Mouse (Mus musculus): ENCODE data around the gene Nr2c2ap. TPM values are rescaled to one million over a fixed set of nuclear protein-coding genes. Genes with fewer than 3 reads are reported as not detected.

Gene Nr2c2ap
- total RNA-seq, 4 experiments from 2014 or later, result 23.8 to 29.4 (median 26.5) TPM

DNA sequence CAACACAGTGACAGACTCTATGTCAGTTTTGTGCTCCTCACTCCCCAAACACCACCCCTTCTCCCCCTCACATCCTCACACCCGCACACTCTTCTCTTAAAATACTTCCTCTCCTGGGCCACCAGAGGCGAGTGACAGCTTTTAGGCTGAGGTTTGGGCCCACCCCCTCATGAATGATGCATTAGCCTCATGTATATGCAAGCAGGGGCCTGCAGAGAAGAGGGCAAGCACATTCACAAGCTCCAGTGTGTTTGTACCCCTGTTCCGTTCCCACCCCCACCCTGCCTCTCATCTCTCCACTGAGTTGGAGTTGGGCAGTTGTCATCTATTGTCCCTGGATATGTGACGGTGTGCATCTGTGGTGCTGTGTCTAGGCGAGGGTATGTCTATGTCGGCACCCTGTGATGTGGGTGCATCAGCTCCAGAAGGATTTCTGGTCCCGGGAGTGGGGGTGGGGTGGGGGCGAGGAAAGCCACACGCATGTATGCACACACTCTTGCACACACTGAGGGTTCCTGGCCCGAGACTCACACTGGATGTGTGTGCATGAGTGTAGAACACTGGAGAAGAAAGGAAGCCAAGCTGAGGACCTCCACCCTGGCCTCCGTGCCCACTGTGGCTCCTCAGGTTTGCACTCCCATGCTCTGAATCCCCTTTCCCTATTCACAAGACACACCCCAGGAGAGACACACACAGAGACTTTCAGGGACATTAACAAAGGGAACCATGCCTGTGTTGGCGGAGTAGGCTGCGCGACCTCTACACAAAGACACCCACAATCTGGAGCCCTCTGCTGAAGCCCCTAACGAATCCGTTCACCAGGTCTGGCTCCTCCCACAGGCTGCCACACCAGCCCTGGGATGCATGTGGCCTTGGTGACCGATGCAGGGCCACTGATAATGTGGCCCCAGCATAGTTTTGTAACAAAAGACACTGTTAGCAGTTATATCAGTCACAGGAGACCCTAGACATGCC lies 12.1 kb upstream of the Nr2c2ap start:
- peak in 1 of 2 experiments; percentile 85 for DNase-seq (ENCODE audit: low spot score in 2 of 2)

DNA sequence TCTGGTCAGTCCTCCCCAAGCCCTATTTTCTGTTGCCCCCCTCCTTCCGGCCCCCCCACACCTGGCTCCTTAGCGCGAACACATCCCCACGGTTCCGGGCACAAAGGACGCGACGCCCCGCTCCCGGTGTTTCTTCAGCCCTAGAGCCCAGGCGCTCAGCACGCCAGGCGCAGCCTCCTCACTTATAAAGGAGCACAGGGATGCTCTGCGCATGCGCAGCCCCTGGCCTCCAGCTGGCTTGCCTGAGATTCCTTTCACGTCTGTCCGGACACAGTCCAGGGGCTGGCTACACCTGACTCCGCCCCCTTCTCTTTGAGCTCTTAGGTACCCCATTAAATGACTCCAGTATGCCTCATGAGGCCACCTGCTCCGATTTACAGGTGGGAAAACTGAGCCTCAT lies 10.5 kb upstream of the Nr2c2ap start, which contains the start of gene Ncan:
Ncan (minus strand) TSS at position 207 of the 400 bp plus-strand sequence.
- DNase-seq (ENCODE audit: low spot score in 2 of 2), result peak; percentile 89 to 91

- no peak for DNase-seq (ENCODE audit: low spot score in 2 of 2)
Observed at GRCm38 (mm10) chr8:70122863-70123262, 8.3 kb upstream of the Nr2c2ap start.

DNA sequence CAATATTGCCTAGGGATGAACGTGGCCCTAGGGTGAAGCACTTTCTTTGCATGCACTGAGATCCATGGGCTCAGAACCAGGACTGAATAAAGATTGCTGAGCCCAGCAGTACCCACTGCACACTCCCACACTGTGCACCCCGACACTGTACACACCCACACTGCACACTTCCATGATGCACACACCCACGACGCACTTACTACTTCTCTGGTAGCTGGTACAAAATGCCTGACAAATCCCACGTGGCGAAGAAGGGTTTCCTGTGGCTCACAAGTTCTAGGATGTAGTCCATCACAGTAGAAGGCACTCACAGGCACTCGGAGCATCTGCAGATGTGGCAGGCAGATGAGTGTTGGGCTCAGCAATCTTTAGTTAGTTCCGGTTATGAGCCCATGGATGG lies 6.1 kb upstream of the Nr2c2ap start:
- DNase-seq (ENCODE audit: low spot score in 2 of 2), result peak in 1 of 2 experiments; percentile 56

DNA sequence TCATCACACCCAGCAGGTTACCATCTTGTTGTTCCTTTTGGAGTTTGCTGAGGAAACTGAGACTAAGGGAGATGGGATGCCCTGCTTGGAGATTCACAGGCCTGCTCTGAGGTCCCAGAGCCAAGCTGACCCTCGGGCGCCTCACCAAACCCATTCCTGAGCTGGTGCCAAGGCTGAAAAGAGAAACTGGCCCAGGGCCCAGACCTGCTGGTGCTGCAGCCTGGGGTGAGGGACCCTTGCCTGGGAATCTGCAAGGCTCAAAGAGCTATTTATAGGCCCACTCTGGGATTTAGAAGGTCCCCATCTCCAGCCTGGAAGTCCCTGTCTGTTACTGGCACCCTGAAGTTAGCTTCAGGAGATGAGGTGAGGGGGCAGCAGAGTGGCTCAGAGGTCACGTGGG lies 2.7 kb upstream of the Nr2c2ap start:
- DNase-seq (ENCODE audit: low spot score in 2 of 2), result no peak

DNA sequence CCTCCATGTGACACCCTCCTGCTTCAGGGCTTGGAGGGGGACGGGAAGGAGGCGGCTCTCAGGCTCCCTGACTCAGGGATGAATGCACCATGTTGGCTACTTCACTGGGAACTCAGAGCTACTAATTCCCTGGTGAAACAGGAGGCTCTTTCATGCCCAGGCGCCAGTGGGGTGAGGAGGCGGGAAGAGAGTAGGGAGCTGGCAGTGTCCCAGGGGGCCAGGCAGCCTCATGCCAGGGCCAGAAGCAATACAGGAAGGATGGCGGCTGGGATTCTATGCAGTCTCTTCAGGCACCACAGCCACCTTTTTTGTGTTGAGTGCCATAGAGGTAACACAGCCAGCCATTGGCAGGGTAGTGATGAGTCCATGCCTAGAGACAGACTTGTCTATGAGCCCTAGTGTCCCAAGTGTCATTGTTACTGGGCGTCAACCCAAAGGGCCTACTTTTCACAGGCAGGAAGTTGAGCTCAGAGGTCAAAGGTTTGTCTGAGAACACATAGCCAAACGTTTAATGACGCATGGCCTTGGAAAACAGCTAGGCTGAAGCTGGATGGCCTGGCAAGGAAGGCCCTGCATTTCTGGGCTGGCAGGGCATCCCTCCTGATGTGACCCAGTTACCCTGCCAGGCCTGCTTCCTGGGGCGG lies 1.7 kb upstream of the Nr2c2ap start:
- DNase-seq (ENCODE audit: low spot score in 2 of 2), result peak in 1 of 2 experiments; percentile 87

GRCm38 (mm10) chr8:70130066-70130465 lies 1.1 kb upstream of the Nr2c2ap start:
- DNase-seq (ENCODE audit: low spot score in 2 of 2), result no peak

DNA sequence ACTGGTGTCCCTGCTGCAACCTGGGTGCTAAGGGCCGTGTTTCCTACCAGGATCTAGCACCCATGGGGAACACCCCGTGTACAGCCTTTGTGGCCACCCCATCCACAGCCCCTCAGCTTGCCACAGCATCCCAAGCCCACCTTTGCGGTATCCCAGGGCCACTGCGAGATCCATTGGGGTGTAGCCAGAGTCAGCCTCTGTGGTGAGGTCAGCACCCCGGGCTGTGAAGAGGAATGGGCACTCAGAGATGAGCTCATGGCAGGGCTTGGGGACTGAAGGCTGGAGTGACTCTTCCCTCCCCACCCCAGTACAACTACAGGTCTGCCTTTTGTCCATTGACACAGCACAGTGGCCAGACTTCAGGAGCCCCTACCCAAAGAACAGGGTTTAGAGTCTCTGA lies 3.0 kb downstream of the Nr2c2ap start:
- no peak for DNase-seq (ENCODE audit: low spot score in 2 of 2)

DNA sequence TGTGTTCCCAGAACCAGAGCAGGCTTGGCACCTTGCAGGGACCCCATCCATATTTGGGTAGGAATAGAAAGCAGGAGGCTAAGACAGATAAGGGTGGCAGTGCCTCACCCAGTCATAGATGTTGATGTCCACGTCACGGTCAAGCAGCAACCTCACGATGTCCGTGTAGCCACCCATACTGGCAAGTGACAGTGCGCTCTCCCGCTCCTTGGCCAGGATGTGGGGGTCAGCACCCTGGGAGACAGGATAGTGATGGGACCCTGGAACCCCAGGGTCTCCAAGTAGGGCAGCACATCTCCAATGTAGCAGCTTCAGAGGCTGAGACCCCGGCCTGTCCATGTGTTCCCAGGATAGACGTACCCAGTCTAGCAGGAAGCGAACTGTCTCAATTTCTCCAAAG lies 3.8 kb downstream of the Nr2c2ap start:
- no peak for DNase-seq (ENCODE audit: low spot score in 2 of 2)

DNA sequence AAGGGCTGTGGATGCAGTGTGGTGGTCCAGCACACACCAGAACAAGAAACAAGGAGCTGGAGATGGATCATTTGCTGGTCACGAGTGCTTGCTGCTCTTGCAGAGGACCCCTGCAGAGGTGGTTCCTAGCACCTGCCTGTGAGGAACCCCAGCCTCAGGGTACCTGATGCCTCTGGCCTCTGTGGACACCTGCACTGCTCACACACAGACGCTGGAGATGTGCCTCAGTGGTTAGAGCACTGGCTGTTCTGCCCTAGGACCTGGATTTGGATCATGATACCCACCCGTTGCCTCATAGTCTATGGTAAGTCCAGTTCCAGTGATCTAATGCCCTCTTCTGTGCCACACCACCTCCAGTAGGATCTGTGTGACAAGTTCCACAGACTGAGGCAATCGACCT lies 5.5 kb downstream of the Nr2c2ap start:
- DNase-seq (ENCODE audit: low spot score in 2 of 2), result no peak

DNA sequence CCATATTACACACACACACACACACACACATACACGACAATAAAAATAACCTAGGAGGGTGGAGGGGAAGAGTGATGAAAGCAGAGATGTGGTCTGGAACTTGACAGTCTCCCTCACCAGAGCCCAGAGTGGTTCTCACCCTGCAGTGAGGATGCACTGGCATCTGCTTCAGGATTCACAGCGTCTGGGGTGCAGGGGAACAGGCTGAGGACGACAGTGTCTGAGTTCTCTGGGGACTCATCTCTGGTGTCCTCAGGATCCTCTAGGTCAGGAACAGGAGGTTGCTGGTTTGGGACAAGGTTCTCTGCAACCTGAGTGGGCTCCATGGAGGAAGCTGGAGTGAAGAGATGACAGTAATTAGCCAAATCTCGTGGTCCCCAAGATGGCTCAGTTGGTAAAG lies 6.8 kb downstream of the Nr2c2ap start:
- DNase-seq (ENCODE audit: low spot score in 2 of 2), result no peak

GRCm38 (mm10) chr8:70139026-70139857 lies 8.1 kb downstream of the Nr2c2ap start, which contains the start of the genes Rfxank, Borcs8 and Mef2b:
Gene Rfxank (minus strand): TSS chr8:70139154.
Gene Borcs8 (plus strand): TSS chr8:70139499.
Gene Mef2b (plus strand): TSS chr8:70139711.
- peak; percentile 89 to 99 for DNase-seq (ENCODE audit: low spot score in 2 of 2)

DNA sequence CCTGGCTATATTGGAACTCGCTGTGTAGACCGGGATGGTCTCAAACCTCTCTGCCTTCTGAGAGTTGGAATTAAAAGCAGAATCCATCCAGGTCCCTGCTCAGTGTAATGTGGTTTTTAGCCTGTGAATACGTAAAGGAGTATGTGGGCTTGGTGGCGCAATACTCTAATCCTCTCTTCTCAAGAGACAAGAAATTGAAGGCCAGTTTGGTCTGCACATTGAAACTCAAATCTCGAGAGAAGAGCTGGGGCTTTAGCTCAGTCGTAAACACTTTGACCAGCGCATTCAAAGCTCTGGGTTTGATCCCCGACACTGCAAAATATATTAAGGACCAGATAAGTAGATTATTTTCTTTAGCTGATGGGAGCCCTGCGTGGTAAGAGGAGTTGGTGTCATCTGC lies 8.8 kb downstream of the Nr2c2ap start:
- no peak for DNase-seq (ENCODE audit: low spot score in 2 of 2)

GRCm38 (mm10) chr8:70147678-70148607 lies 16.8 kb downstream of the Nr2c2ap start:
- DNase-seq (ENCODE audit: low spot score in 2 of 2), result no peak

- DNase-seq (ENCODE audit: low spot score in 2 of 2), result no peak
Observed at GRCm38 (mm10) chr8:70150158-70150557, 19.0 kb downstream of the Nr2c2ap start.

- no peak for DNase-seq (ENCODE audit: low spot score in 2 of 2)
Observed at GRCm38 (mm10) chr8:70152537-70153257, 21.6 kb downstream of the Nr2c2ap start.

GRCm38 (mm10) chr8:70157240-70157800 lies 26.2 kb downstream of the Nr2c2ap start:
- no peak for DNase-seq (ENCODE audit: low spot score in 2 of 2)

DNA sequence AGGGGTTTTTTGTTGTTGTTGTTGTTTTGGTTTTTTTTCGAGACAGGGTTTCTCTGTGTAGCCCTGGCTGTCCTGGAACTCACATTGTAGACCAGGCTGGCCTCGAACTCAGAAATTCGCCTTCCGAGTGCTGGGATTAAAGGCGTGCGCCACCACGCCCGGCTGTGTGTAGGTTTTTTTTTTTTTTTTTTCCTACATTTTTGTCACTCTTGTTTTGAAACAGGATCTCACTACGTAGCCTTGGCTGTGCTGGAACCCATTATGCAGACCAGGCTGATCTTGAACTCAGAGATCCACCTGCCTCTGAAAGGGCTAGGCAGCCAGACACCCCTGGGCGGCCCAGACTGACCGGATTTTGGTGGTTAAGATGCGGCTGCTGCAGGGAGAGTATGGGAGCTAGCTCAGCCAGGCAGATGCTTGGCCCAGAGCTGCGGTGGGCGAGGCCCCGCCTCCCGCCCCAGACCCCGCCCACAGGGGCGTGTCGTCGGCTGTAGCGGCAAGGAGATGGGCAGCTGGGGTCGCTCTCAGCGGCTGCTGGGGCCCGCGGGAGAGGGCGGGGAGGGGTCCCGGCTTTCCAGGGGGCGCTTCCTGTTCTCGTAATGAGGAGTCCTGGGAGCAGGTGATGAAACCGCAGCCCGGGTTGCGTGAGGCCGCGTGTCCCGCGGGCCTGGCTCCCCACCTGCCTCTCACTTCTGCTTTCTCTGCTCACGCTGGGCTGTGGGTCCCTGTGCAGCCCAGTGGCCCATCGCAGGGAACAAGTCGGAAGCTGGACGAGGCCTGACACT lies 27.1 kb downstream of the Nr2c2ap start:
- no peak for DNase-seq (ENCODE audit: low spot score in 2 of 2)

Data from left cerebral cortex, adult 8-10 months (tissue).